Mouse (Mus musculus) spleen, adult 12 weeks (tissue): ENCODE measurements at regions not wholly inside any gene's neighbourhood (a gene's known extent, or its start where the extent isn't known, plus 50 kb on each side); places are given as distances from the start of the nearest gene placed in this dataset.
"Not testable (repeated sequence)": the region's sequence is repeated elsewhere in the genome, so short reads cannot be mapped to it uniquely, and the experiment has no call there.

ENCODE experiments used
- DNase-seq: peaks from one replicate; pipeline ENCODE4 v3.0.0; 2022; ENCODE audit warnings: low spot score

- no peak for DNase-seq
Measured at GRCm38 (mm10) chr10:43672490-43672889, 94.4 kb downstream of the Cd24a start.

- DNase-seq, result no peak
Measured at GRCm38 (mm10) chr10:43674749-43675148, 96.7 kb downstream of the Cd24a start.

- DNase-seq, result not testable (repeated sequence)
Measured at GRCm38 (mm10) chr10:43675495-43675894, 97.4 kb downstream of the Cd24a start.

- no peak for DNase-seq
Measured at GRCm38 (mm10) chr10:43676289-43676688, 98.2 kb downstream of the Cd24a start.

- no peak for DNase-seq
Measured at GRCm38 (mm10) chr10:43684247-43685033, 106.4 kb downstream of the Cd24a start.

- no peak for DNase-seq
Measured at GRCm38 (mm10) chr10:43689161-43689913, 111.3 kb downstream of the Cd24a start.

GRCm38 (mm10) chr10:43689914-43690316 lies 111.8 kb downstream of the Cd24a start:
- DNase-seq, result no peak

GRCm38 (mm10) chr10:43693974-43694373 lies 115.9 kb downstream of the Cd24a start:
- no peak for DNase-seq

- no peak for DNase-seq
Measured at GRCm38 (mm10) chr10:43694508-43694907, 116.4 kb downstream of the Cd24a start.

- DNase-seq, result no peak
Measured at GRCm38 (mm10) chr10:43695470-43695869, 117.4 kb downstream of the Cd24a start.

- no peak for DNase-seq
Measured at GRCm38 (mm10) chr10:43697917-43698316, 119.8 kb downstream of the Cd24a start.

GRCm38 (mm10) chr10:43700371-43701289 lies 122.5 kb downstream of the Cd24a start:
- DNase-seq, result no peak

GRCm38 (mm10) chr10:43702895-43703294 lies 124.8 kb downstream of the Cd24a start:
- no peak for DNase-seq

GRCm38 (mm10) chr10:43706001-43706988 lies 128.2 kb downstream of the Cd24a start:
- peak; percentile 33 for DNase-seq

- no peak for DNase-seq
Measured at GRCm38 (mm10) chr10:43707011-43707410, 128.9 kb downstream of the Cd24a start.

- no peak for DNase-seq
Measured at GRCm38 (mm10) chr10:43707821-43708373, 129.8 kb downstream of the Cd24a start.

GRCm38 (mm10) chr10:43709278-43710033 lies 131.4 kb downstream of the Cd24a start:
- DNase-seq, result no peak

- DNase-seq, result no peak
Measured at GRCm38 (mm10) chr10:43710186-43710885, 132.3 kb downstream of the Cd24a start.

GRCm38 (mm10) chr10:43710886-43711256 lies 132.8 kb downstream of the Cd24a start:
- DNase-seq, result no peak
